Mouse (Mus musculus) erythroid progenitor cell, adult 5-6 weeks (primary cell): ENCODE results near the gene Lrba. TPM values are rescaled to one million over a fixed set of nuclear protein-coding genes. Genes with fewer than 3 reads are reported as not detected.
A peak's percentile ranks its signal among the peaks of the same experiment; 100 is the strongest.

Experiments
- ATAC-seq: replicated peaks from 2 replicates; pipeline ENCODE4 v1.8.0; 2016; ENCODE audit warnings: moderate number of reproducible peaks, mild to moderate bottlenecking, moderate TSS enrichment, inconsistent platforms; ENCODE audit not compliant: poor library complexity, low FRiP score, severe bottlenecking
- total RNA-seq, 2 experiments: library from RNA; stranded (forward) in 1 of 2; stranded (reverse) in 1 of 2; fragments of 150-400 nt in 1 of 2; fragments of 186-747, 209-891 nt in 1 of 2; gene quantifications; 2 replicates each; pipeline versions ENCODE4 v1.2.3 to v1.2.4; 2015 to 2017; ENCODE audit warnings: low replicate concordance in 2 of 2

Lrba gene
- total RNA-seq, 2 experiments from 2014 or later = 50.7 to 53.0 TPM

- no peak for ATAC-seq
Measured at GRCm38 (mm10) chr3:86809199-86809598, 584.7 kb downstream of the Lrba start.

- no peak for ATAC-seq
Measured at GRCm38 (mm10) chr3:86809646-86810045, 585.2 kb downstream of the Lrba start.

- no peak for ATAC-seq
Measured at GRCm38 (mm10) chr3:86810908-86811307, 586.4 kb downstream of the Lrba start.

- ATAC-seq = peak; percentile 89
Measured at GRCm38 (mm10) chr3:86812689-86813088, 588.2 kb downstream of the Lrba start.

GRCm38 (mm10) chr3:86818001-86818585 is 593.6 kb downstream of the Lrba start:
- ATAC-seq = no peak

- no peak for ATAC-seq
Measured at GRCm38 (mm10) chr3:86819372-86819771, 594.9 kb downstream of the Lrba start.

- no peak for ATAC-seq
Measured at GRCm38 (mm10) chr3:86820344-86820743, 595.9 kb downstream of the Lrba start.

GRCm38 (mm10) chr3:86821383-86821782 is 596.9 kb downstream of the Lrba start:
- no peak for ATAC-seq

- no peak for ATAC-seq
Measured at GRCm38 (mm10) chr3:86827506-86827905, 603.0 kb downstream of the Lrba start.

GRCm38 (mm10) chr3:86832115-86832514 is 607.6 kb downstream of the Lrba start:
- no peak for ATAC-seq

Other genes starting within 250 kb of the Lrba start
- not detected in 2 replicates for gene Prss48, start 222.2 kb upstream of the Lrba start, total RNA-seq (2015; ENCODE audit: low replicate concordance)
- gene Prss48, start 222.2 kb upstream of the Lrba start, total RNA-seq (2017; ENCODE audit: low replicate concordance) = not detected in 2 replicates
- 1,143 and 1,236 TPM in 2 replicates for gene Rps3a1, start 82.0 kb upstream of the Lrba start, total RNA-seq (2015; ENCODE audit: low replicate concordance)
- gene Rps3a1, start 82.0 kb upstream of the Lrba start, total RNA-seq (2017; ENCODE audit: low replicate concordance) = 1,103 and 1,193 TPM in 2 replicates